Mouse (Mus musculus): ENCODE data around the gene Sh3gl3.
A peak's percentile ranks its signal among the peaks of the same experiment; 100 is the strongest.
"Not testable (repeated sequence)": the region's sequence is repeated elsewhere in the genome, so short reads cannot be mapped to it uniquely, and the experiment has no call there.

Gene Sh3gl3

GRCm38 (mm10) chr7:82235486-82235885, 61.8 kb downstream of the Sh3gl3 start:
- DNase-seq (ENCODE audit: low spot score): no peak

DNA sequence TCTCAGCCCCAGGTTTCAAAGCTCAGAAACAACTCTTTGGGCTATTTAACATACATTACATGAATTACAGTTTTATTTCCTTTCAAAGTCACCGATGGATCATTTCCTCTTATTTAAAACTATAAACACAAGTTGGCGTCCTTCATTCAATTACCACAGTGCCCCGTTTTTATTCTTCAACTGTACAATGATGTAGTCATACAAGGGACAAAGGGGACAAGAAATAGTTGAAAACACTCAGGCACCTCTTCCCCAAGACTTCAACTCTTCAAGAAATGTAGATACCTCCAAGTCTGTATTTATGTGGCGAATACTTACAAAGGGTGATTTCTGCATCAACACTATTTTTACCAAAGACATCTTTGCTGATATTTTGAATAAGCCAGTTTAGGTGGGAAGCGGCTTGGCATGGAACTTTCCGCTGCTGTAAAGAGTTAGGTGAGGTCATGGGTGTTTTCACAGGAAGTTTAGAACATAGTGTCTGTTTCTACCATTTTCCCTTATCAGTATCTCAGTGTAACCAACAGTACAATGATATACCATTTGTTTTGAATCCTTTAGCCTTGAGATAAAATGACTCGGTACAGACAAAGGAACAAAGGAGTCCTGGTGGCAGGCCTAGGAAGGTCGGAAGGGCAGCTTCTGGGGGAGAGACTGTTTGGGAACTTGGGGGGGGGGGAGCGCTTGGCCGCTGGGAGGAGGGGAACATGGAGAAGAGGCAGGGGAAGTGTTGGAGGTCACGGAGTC, 62.7 kb downstream of the Sh3gl3 start:
- no peak for DNase-seq (ENCODE audit: low spot score)

DNA sequence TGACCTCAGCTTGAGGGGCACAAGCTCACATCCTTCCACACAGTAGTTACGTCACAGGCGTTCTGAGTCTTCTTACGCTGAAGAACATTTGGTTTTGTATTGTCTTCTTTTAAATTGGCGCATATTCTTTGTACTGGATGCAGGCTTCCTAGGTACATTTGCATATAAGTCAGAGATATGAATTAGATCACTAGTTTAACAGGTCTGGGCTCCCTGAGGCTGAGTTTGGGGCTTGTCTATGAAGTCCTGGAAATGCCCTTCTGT, 63.2 kb downstream of the Sh3gl3 start:
- no peak for DNase-seq (ENCODE audit: low spot score)

GRCm38 (mm10) chr7:82240424-82241240, 67.0 kb downstream of the Sh3gl3 start:
- DNase-seq (ENCODE audit: low spot score): no peak

DNA sequence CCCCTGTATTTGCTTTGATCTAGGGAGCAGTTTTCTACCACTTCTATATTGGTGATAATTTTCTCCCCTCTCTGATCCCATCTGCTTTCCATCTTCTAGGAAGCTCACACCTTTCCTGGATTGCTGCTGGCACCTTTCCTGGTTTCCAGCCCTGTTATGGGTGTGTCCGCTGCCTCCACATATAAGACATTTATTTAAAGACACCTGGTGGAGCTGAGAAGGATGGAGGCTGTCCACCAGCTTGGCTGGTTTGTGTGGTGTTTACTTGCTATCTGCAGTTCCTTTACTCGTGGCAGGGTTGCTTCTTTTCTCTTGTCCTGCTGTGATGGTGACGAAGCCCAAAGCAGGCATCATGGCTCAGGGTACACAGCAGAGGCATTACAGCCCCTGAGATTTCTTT, 71.1 kb downstream of the Sh3gl3 start:
- no peak for DNase-seq (ENCODE audit: low spot score)

- peak; percentile 30 for DNase-seq (ENCODE audit: low spot score)
These were observed 75.5 kb downstream of the Sh3gl3 start for GRCm38 (mm10) chr7:82248953-82249695.

DNA sequence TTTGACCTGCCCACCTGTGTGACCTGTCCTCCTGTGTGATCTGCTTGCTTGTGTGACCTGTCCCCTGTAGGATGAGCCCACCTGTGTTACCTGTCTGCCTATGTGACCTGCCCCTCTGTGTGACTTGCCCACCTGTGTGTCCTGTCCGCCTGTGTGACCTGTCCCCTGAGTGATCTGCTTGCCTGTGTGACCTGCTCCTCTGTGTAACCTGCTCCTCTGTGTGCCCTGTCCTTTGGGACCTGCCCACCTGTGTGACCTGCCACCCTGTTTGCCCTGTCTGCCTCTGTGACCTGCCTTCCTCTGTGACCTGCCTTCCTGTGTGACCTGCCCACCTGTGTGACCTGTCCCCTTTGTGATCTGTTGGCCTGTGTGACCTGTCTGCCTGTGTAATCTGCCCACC, 79.7 kb downstream of the Sh3gl3 start:
- DNase-seq (ENCODE audit: low spot score): no peak

- DNase-seq (ENCODE audit: low spot score): no peak
These were observed 83.3 kb downstream of the Sh3gl3 start for GRCm38 (mm10) chr7:82256936-82257335.

DNA sequence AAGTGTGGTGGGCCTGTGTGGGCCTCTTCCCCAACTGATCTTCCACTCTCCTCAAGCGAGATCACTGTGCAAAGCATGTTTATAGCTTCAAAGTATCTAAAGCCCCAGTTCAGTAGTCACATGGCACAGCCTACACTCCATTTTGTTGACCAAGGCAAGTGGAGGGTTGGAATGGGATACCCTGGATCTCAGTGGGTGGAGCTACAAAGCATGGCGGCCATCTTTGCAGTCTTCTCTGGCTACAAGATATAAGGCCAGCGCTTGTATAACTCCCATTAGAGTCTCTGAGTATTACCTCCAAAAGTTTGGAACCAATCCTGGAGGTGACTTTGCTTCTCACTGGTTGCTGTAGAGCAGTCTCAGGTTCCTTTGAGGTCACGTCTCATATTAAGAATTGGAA, 83.9 kb downstream of the Sh3gl3 start:
- no peak for DNase-seq (ENCODE audit: low spot score)

DNA sequence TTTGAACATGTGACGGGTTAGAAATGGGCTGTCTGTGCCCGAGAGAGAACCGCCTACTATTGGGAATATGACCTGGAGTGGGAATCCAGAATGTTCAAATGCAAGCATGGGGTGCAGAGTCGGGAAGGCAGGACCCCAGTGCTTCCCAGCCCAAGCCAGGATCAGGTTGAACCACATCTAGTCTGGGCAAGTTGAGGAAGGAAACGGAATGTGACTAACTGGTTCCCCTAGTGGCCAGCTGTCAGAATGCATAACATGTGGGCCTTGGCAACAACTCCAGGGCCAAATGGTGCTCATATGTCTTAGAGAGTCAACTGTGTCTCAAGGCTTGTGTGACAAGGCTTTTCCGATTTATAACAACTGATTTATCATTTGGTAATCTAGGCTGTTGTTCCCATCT, 86.6 kb downstream of the Sh3gl3 start:
- DNase-seq (ENCODE audit: low spot score): no peak

- peak; percentile 47 for DNase-seq (ENCODE audit: low spot score)
These were observed 89.5 kb downstream of the Sh3gl3 start for GRCm38 (mm10) chr7:82263141-82263540.

GRCm38 (mm10) chr7:82264119-82264518, 90.5 kb downstream of the Sh3gl3 start:
- DNase-seq (ENCODE audit: low spot score): no peak

DNA sequence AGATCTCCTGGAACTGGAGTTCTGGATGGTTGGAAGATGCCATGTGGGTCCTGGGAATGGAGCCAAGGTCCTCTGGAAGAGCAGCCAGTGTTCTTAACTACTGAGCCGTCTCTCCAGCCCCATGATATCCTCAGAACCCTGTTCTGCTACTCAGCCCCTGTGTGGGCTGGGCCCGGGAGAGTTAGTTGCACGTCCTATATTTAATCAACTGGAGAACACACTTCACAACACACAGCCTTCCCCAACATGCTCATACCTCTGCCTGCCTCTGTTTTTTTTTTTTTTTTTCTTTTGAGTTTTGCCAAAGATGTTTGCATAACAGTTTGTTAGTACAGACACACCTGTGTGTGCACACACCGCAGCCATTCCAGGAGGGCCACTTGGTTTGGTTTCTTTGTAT, 91.7 kb downstream of the Sh3gl3 start:
- no peak for DNase-seq (ENCODE audit: low spot score)

- no peak for DNase-seq (ENCODE audit: low spot score)
These were observed 96.3 kb downstream of the Sh3gl3 start for GRCm38 (mm10) chr7:82269948-82270347.

- DNase-seq (ENCODE audit: low spot score): no peak
These were observed 98.1 kb downstream of the Sh3gl3 start for GRCm38 (mm10) chr7:82271742-82272141.

- not testable (repeated sequence) for DNase-seq (ENCODE audit: low spot score)
These were observed 99.2 kb downstream of the Sh3gl3 start for GRCm38 (mm10) chr7:82272875-82273274.

DNA sequence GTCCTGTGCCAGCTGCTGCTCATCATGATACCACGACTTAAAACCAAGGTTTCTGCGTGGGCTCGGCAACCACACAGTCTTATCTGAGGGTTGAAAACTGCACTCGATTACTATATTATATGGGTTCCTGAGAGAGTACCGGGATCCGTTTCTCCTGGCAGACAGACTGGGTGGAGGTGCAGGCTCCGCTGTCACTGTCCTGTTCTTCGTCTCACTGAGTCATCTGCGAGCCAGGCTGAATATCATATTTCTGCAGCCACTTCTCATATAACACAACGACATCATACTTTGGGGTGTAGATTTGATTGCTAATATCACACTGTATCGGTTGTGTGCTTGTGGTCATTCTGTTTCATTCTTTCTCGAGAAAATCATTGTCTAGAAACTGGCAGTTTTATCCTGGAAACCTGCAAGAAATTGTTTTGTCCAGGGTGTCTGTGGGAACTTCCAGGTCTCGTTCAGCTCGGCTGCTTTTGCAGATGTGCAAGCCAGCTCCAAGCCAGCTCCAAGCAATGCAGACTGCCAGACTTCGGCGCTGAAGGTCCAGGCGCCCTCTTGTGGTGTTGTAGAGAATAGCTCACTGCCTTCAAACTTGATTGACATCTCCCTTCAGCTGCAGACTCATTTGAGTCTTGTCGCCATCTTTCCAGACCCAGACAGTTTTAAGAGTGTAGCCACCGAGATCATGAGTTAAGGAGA, 100.5 kb downstream of the Sh3gl3 start:
- DNase-seq (ENCODE audit: low spot score): no peak

DNA sequence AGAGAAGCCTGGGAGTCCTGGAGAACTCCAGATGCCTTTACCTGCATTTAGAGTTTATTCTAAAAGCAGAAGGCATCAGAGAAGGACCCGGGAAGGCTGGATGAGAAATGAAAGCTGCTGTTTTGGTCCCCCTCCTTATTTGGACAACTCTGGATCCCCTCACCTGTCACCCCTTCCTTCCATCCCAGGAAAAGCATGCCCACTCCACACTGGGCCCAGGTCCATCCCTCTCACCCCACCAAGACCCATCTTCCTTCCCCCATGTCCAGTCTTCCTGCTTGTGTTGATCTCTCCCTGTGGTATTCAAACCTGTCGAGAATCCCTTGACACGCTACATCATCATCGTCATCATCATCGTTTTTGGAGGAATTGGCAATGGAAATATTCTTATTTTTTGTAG, 101.3 kb downstream of the Sh3gl3 start:
- DNase-seq (ENCODE audit: low spot score): no peak

GRCm38 (mm10) chr7:82275529-82276204, 102.0 kb downstream of the Sh3gl3 start:
- DNase-seq (ENCODE audit: low spot score): no peak

DNA sequence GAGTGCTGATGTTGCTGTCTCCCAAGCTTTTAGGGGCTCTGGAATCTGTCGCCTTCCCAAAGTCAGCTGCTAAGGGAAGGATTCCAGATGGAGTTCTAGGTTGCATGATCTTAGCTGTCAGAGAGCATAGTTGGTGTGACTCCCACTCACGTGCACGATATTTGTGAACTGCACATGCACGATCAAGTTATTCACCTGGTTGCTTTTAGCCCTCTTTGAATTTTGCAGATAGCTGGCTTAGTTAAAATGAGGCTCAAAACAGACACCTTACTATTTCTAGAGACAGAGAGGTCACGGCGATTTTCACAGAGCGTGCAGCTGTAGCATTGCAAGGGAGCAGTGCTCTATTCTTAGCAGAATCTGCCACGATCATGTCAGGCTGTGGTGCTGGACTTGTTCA, 108.4 kb downstream of the Sh3gl3 start:
- no peak for DNase-seq (ENCODE audit: low spot score)

DNA sequence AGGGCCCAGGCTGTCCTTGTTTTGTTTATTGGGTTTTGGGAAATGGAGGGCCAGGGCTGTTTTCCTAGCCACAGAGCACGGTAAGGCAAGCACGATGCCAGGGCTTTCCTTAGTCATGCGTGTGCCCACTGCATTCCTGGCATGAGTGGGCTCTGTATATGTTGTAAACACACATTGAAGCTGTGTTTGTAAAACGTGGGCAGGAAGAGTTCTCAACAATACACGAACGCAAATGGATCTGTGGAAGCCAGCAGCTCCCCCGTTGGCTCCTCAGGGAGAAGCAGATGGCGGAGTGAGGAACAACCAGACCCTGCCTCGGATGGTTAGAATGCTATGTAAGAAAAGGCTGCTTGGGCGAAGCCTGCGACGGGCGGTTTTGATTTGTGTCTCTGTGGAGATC, 108.8 kb downstream of the Sh3gl3 start:
- DNase-seq (ENCODE audit: low spot score): no peak

DNA sequence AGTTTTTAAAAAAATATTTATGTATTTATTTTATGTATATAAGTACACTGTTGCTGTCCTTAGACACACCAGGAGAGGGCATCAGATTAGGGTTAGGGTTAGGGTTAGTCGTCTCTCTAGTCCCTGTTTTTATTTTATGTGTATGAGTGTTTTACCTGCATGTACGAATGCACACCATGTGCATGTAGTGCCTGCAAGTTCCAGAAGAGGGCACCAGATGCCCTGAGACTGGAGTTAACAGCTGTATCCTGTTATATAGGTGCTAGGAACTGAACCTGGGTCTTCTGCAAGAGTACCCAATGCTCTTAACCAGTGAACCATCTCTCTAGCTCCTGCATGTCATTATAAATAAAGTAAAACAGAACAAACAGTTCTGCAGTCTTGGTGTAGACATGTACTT, 113.6 kb downstream of the Sh3gl3 start:
- DNase-seq (ENCODE audit: low spot score): no peak

All from left cerebral cortex, adult 11 months (tissue).